Mouse (Mus musculus) CD4-positive helper T cell, adult 2 months (primary cell): Measurements from ENCODE around the gene Dbr1.

Source experiments
- DNase-seq: peaks from one replicate; pipeline ENCODE4 v3.0.0-alpha.2; 2012; ENCODE audit warnings: low read depth, missing footprints, low spot score

Gene Dbr1

DNA sequence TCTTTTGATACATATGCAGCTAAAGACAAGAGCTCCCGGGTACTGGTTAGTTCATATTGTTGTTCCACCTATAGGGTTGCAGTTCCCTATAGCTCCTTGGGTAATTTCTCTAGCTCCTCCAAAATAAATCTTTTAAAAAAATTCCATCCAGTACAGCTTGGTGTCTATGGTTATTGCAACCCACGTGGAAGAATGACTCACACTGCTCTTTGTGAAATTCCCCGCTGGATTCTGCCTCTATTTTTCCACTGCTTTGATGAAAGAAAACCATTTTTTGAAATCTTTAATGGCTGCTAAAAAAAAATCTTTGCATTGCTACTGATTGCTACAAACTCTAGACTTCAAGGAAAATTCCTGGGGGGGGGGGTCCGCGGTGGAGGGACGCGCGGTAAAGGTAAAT lies 44.1 kb downstream of the Dbr1 start:
- DNase-seq: no peak

GRCm38 (mm10) chr9:99620196-99620595 lies 44.6 kb downstream of the Dbr1 start:
- no peak for DNase-seq

DNA sequence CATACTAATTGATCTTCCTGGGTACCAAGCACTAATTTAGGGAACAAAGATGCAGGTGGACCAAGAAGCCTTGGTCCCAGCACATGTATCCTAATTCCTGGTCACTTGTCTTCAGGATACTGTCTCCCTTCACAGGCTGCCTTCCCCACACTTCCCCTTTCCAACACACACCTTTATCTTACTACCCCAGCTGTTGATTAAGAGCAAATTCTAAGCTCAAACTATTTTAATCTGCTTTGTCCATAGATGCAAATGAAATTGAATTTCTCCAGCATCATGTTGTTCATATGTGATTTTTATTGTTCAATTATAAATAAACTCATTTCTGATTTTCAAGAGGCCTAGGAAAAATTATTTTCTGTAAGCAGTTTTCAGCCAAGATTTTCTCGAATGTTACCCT lies 46.4 kb downstream of the Dbr1 start:
- no peak for DNase-seq

- DNase-seq: no peak
Measured at GRCm38 (mm10) chr9:99622966-99623365, 47.4 kb downstream of the Dbr1 start.

GRCm38 (mm10) chr9:99624117-99624516 lies 48.5 kb downstream of the Dbr1 start:
- no peak for DNase-seq

GRCm38 (mm10) chr9:99628581-99628980 lies 53.0 kb downstream of the Dbr1 start:
- DNase-seq: no peak

GRCm38 (mm10) chr9:99629281-99630011 lies 53.8 kb downstream of the Dbr1 start, which contains the start of gene Dzip1l:
TSS of gene Dzip1l (plus strand) at chr9:99629496.
- DNase-seq: no peak

DNA sequence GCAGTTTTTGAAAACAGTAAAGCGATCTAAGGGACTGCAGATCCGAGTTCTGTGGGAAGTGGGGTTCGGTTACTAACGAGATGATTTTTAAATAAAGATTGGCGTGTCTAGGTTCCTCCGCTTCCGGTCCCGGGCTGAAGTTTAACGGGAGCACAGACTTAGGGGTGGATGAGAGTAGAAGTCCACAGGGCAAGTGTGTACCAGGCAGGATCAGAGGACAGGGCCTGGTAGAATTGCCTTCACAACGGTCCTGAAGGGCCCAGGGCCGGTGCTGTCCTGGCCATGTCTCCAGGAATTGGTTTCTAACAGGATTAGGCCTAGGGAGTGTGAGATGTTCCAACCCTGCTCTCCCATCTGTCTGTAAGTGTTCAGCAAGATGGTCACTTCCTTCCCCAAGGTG lies 54.5 kb downstream of the Dbr1 start:
- no peak for DNase-seq

GRCm38 (mm10) chr9:99630528-99631125 lies 55.0 kb downstream of the Dbr1 start:
- DNase-seq: no peak

- DNase-seq: no peak
Measured at GRCm38 (mm10) chr9:99631781-99632180, 56.2 kb downstream of the Dbr1 start.

DNA sequence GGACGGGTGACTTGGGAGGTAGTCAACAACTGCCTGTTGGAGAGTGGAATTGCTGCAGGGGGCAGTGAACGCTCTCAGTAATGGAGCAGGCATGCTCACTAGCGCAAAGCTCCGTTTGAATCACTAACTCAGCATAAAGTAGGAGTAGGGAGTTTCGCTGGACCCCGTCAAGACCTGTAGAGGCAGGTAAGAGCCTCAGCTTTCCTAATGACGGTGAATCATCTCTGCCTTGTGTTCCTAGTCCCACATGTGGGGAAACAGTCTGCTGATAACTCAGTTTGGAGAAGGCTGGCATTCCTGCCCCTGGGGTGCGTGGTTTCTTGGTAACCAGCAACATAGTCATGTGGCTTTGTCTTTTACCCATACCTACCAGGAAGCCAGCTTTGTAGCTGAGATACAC lies 56.7 kb downstream of the Dbr1 start:
- DNase-seq: no peak
